Mouse (Mus musculus) Patski (cell line): ENCODE results near the gene Fam126a. TPM values are rescaled to one million over a fixed set of nuclear protein-coding genes. Genes with fewer than 3 reads are reported as not detected.
A peak's percentile ranks its signal among the peaks of the same experiment; 100 is the strongest.

Source experiments
- ATAC-seq: fragments of 100-300 bp; one replicate; pipeline ENCODE4 v1.8.0; 2021
- CTCF ChIA-PET: fragments of 350-600 bp; sonication (Branson Sonifier 250); formaldehyde crosslinking; loops from one replicate; lab custom pipeline; 2022; ENCODE audit warnings: inconsistent platforms; lab: Charles Lee
- POLR2A ChIA-PET: fragments of 350-600 bp; sonication (Branson Sonifier 250); formaldehyde crosslinking; loops from one replicate; lab custom pipeline; 2022; ENCODE audit warnings: antibody characterized with exemption, inconsistent platforms; lab: Charles Lee
- DNase-seq: peaks from one replicate; pipeline ENCODE4 v3.0.0-alpha.2; 2011; ENCODE audit warnings: low read depth, low spot score
- H3K27me3 ChIP-seq: fragments of 371-371 bp; one replicate; pipeline ENCODE4 v1.5.1; 2021
- CTCF ChIP-seq: fragments of 100-300 bp; IDR thresholded peaks from one replicate; pipeline ENCODE4 v1.5.1; 2021
- in situ Hi-C: fragments of 300-500 bp; cut with MboI; formaldehyde crosslinking; loops from 3 replicates; pipeline ENCODE4 v1.11.1; 2018; ENCODE audit warnings: low pct_unique_long_range_greater_than_20kb, mixed read lengths
- polyA plus RNA-seq: library from polyadenylated mRNA; unstranded; gene quantifications from one replicate; pipeline ENCODE4 v1.2.3, GENCODE M21; 2021

The Fam126a gene
- polyA plus RNA-seq, 1 experiment from 2014 or later, result 29.9 TPM

GRCm38 (mm10) chr5:23994929-23995328 is 35.6 kb downstream of the Fam126a start:
- CTCF ChIA-PET, result interaction anchor here (0.7 to 1.8 kb wide), 4 partner anchors 12 to 582 kb away, joined by 3 to 4 read pairs (median 3); no protein-coding TSS in a partner anchor
- no peak for ATAC-seq
- in situ Hi-C loops, result no loop called here

GRCm38 (mm10) chr5:23994231-23994630 is 36.3 kb downstream of the Fam126a start:
- DNase-seq (no peak), ATAC-seq (no peak)
- CTCF ChIA-PET, result interaction anchor here (0.7 to 1.8 kb wide), 6 partner anchors 11 to 581 kb away, joined by 3 to 4 read pairs (median 3); no protein-coding TSS in a partner anchor
- no peaks in the 10 kb centered on the region for H3K27me3 ChIP-seq
- in situ Hi-C loops, result no loop called here
- POLR2A ChIA-PET, result interaction anchor here (1.2 kb wide), 2 partner anchors 32 to 36 kb away, joined by 3 read pairs; no protein-coding TSS in a partner anchor
- no peak for TF ChIP-seq CTCF

More at GRCm38 (mm10) chr5:23994929-23995328, 35.6 kb downstream of the Fam126a start:
- no peaks in the 10 kb centered on the region for H3K27me3 ChIP-seq
- POLR2A ChIA-PET, result interaction anchor here (1.2 to 1.3 kb wide), 2 partner anchors 31 to 35 kb away, joined by 3 read pairs; no protein-coding TSS in a partner anchor
- TF ChIP-seq CTCF, result no peak
- DNase-seq, result no peak

- DNase-seq (no peak), ATAC-seq (no peak)
- H3K27me3 ChIP-seq, result no peaks in the 10 kb centered on the region
- CTCF ChIA-PET, result interaction anchor here (0.8 to 1.8 kb wide), 6 partner anchors 11 to 82 kb away, joined by 3 to 4 read pairs (median 3); no protein-coding TSS in a partner anchor
- TF ChIP-seq CTCF, result no peak
- POLR2A ChIA-PET, result interaction anchor here (1.2 kb wide), 2 partner anchors 33 to 36 kb away, joined by 3 read pairs; no protein-coding TSS in a partner anchor
- in situ Hi-C loops, result no loop called here
Measured at GRCm38 (mm10) chr5:23993553-23993894, 37.0 kb downstream of the Fam126a start.

- in situ Hi-C loops, result no loop called here
- no peaks in the 10 kb centered on the region for H3K27me3 ChIP-seq
- ChIA-PET CTCF (interaction anchor here (0.8 to 1.8 kb wide), 7 partner anchors 9 to 83 kb away, joined by 3 to 4 read pairs (median 3); no protein-coding TSS in a partner anchor), POLR2A (interaction anchor here (0.7 to 1.2 kb wide), 3 partner anchors 10 to 33 kb away, joined by 3 read pairs; no protein-coding TSS in a partner anchor)
- ATAC-seq (peak; percentile 88), DNase-seq (peak; percentile 98)
- no peak for TF ChIP-seq CTCF
Measured at GRCm38 (mm10) chr5:23992876-23993552, 37.5 kb downstream of the Fam126a start.

GRCm38 (mm10) chr5:23990001-23990400 is 40.5 kb downstream of the Fam126a start:
- in situ Hi-C loops, result no loop called here
- CTCF ChIA-PET, result interaction anchor here (0.8 to 1.3 kb wide), 3 partner anchors 10 to 16 kb away, joined by 4 read pairs; no protein-coding TSS in a partner anchor
- no peak for DNase-seq
- no peak for ATAC-seq
- no peaks in the 10 kb centered on the region for H3K27me3 ChIP-seq
- no peak for TF ChIP-seq CTCF
- POLR2A ChIA-PET, result no interaction called here

- in situ Hi-C loops, result no loop called here
- ChIA-PET CTCF (no interaction called here), POLR2A (interaction anchor here (0.5 to 0.6 kb wide), 2 partner anchors 19 to 590 kb away, joined by 3 to 4 read pairs; no protein-coding TSS in a partner anchor)
- ATAC-seq (no peak), DNase-seq (no peak)
- H3K27me3 ChIP-seq, result no peaks in the 10 kb centered on the region
- TF ChIP-seq CTCF, result no peak
Measured at GRCm38 (mm10) chr5:23987792-23988191, 42.7 kb downstream of the Fam126a start.

GRCm38 (mm10) chr5:23982081-23982480 is 48.4 kb downstream of the Fam126a start:
- DNase-seq, result no peak
- POLR2A ChIA-PET, result no interaction called here

GRCm38 (mm10) chr5:23978516-23978915 is 52.0 kb downstream of the Fam126a start:
- TF ChIP-seq CTCF, result no peak
- DNase-seq, result no peak
- ChIA-PET POLR2A (no interaction called here), CTCF (no interaction called here)
- ATAC-seq, result no peak
- in situ Hi-C loops, result no loop called here
- no peaks in the 10 kb centered on the region for H3K27me3 ChIP-seq

More at GRCm38 (mm10) chr5:23982081-23982480, 48.4 kb downstream of the Fam126a start:
- no peak for ATAC-seq
- no peak for TF ChIP-seq CTCF
- in situ Hi-C loops, result no loop called here
- no peaks in the 10 kb centered on the region for H3K27me3 ChIP-seq
- CTCF ChIA-PET, result interaction anchor here (0.8 to 1.4 kb wide), 2 partner anchors 11 to 21 kb away, joined by 3 read pairs; no protein-coding TSS in a partner anchor

- POLR2A ChIA-PET, result no interaction called here
- CTCF ChIA-PET, result interaction anchor here (3.0 kb wide), 1 partner anchor 11 kb away, joined by 16 read pairs; no protein-coding TSS in a partner anchor
- no peak for TF ChIP-seq CTCF
- no peaks in the 10 kb centered on the region for H3K27me3 ChIP-seq
- DNase-seq (no peak), ATAC-seq (no peak)
- in situ Hi-C loops, result no loop called here
Measured at GRCm38 (mm10) chr5:23974994-23975575, 55.4 kb downstream of the Fam126a start.

GRCm38 (mm10) chr5:23967705-23968104 is 62.8 kb downstream of the Fam126a start:
- POLR2A ChIA-PET, result interaction anchor here (1.0 kb wide), 1 partner anchor 25 kb away, joined by 3 read pairs; no protein-coding TSS in a partner anchor
- H3K27me3 ChIP-seq, result no peaks in the 10 kb centered on the region
- TF ChIP-seq CTCF, result no peak
- CTCF ChIA-PET, result no interaction called here
- no peak for ATAC-seq
- no peak for DNase-seq
- in situ Hi-C loops, result no loop called here
